Mouse (Mus musculus) MEL (cell line): ENCODE measurements around the gene Gm9964. TPM values are rescaled to one million over a fixed set of nuclear protein-coding genes. Genes with fewer than 3 reads are reported as not detected.

Experiments
- DNase-seq: peaks from one replicate; pipeline ENCODE4 v3.0.0; 2011; ENCODE audit warnings: low read depth, low spot score
- H3K27ac ChIP-seq: 2 replicates; pipeline ENCODE4 v1.5.1; 2012; ENCODE audit warnings: low read depth, mild to moderate bottlenecking, control low read depth, low read length, moderate library complexity; ENCODE audit not compliant: control insufficient read depth
- H3K27me3 ChIP-seq, 2 experiments: fragments of 150-350 bp in 1 of 2; sonication (generic) in 1 of 2; 2 replicates each; pipeline ENCODE4 v1.6.1; 2012; ENCODE audit warnings: low read length in 2 of 2, mild to moderate bottlenecking in 2 of 2, improper control_type of control experiment in 1 of 2, moderate library complexity in 1 of 2; ENCODE audit not compliant: insufficient read depth in 2 of 2, control insufficient read depth in 1 of 2
- H3K36me3 ChIP-seq, 2 experiments: 2 replicates each; pipeline ENCODE4 v1.6.1; 2012 to 2014; ENCODE audit warnings: low read length in 2 of 2, improper control_type of control experiment in 1 of 2, inconsistent platforms in 1 of 2, mild to moderate bottlenecking in 1 of 2; ENCODE audit not compliant: insufficient read depth in 2 of 2, control insufficient read depth in 1 of 2
- H3K4me1 ChIP-seq, 2 experiments: fragments of 150-350 bp in 1 of 2; sonication (generic) in 1 of 2; 2 replicates each; pipeline ENCODE4 v1.6.1; 2012; ENCODE audit warnings: low read length in 2 of 2, improper control_type of control experiment in 1 of 2, mild to moderate bottlenecking in 1 of 2; ENCODE audit not compliant: insufficient read depth in 2 of 2, control insufficient read depth in 1 of 2
- H3K4me3 ChIP-seq, 2 experiments: fragments of 150-350 bp in 1 of 2; sonication (generic) in 1 of 2; 2 replicates each; pipeline ENCODE4 v1.5.1; 2012; ENCODE audit warnings: low read depth in 2 of 2, low read length in 2 of 2, mild to moderate bottlenecking in 2 of 2, moderate library complexity in 2 of 2, control low read depth in 1 of 2, improper control_type of control experiment in 1 of 2; ENCODE audit not compliant: control insufficient read depth in 1 of 2, insufficient read depth in 1 of 2
- H3K79me2 ChIP-seq: 2 replicates; pipeline ENCODE4 v1.6.1; 2012; ENCODE audit warnings: mild to moderate bottlenecking, low read length, moderate library complexity; ENCODE audit not compliant: control insufficient read depth, poor library complexity, insufficient read depth
- H3K9ac ChIP-seq: 2 replicates; pipeline ENCODE4 v1.6.1; 2012; ENCODE audit warnings: low read depth, mild to moderate bottlenecking, control low read depth, low read length, moderate library complexity; ENCODE audit not compliant: control insufficient read depth, poor library complexity, severe bottlenecking
- H3K9me3 ChIP-seq: fragments of 150-350 bp; sonication (generic); replicated peaks from 2 replicates; pipeline ENCODE4 v1.6.1; 2012; ENCODE audit warnings: mild to moderate bottlenecking, low read length, improper control_type of control experiment, moderate library complexity; ENCODE audit not compliant: insufficient read depth
- CHD2 ChIP-seq: IDR thresholded peaks from 2 replicates; pipeline ENCODE4 v1.6.1; 2011; ENCODE audit warnings: low read length, improper control_type of control experiment
- CTCF ChIP-seq, 3 experiments: IDR thresholded peaks in 2 of 3; conservative IDR thresholded peaks in 1 of 3; 2 replicates each; pipeline ENCODE4 v1.5.1; 2011 to 2012; ENCODE audit warnings: low read length in 3 of 3, low read depth in 2 of 3, mild to moderate bottlenecking in 2 of 3, improper control_type of control experiment in 1 of 3, inconsistent platforms in 1 of 3, mixed read lengths in 1 of 3, moderate library complexity in 1 of 3; ENCODE audit not compliant: control insufficient read depth in 1 of 3, insufficient read depth in 1 of 3, poor library complexity in 1 of 3, severe bottlenecking in 1 of 3
- ELF1 ChIP-seq: IDR thresholded peaks from 2 replicates; pipeline ENCODE4 v1.6.1; 2014; ENCODE audit warnings: low read depth, mild to moderate bottlenecking, inconsistent platforms, low read length, improper control_type of control experiment, moderate library complexity
- EP300 ChIP-seq, 2 experiments: IDR thresholded peaks; 2 replicates each; pipeline ENCODE4 v1.6.1; 2011; ENCODE audit warnings: improper control_type of control experiment in 2 of 2, low read length in 2 of 2, low read depth in 1 of 2, mild to moderate bottlenecking in 1 of 2
- ETS1 ChIP-seq: IDR thresholded peaks from 2 replicates; pipeline ENCODE4 v1.6.1; 2012; ENCODE audit warnings: low read depth, mild to moderate bottlenecking, inconsistent platforms, low read length, improper control_type of control experiment, moderate library complexity
- GABPA ChIP-seq: IDR thresholded peaks from 2 replicates; pipeline ENCODE4 v1.6.1; 2012; ENCODE audit warnings: low read depth, mild to moderate bottlenecking, inconsistent platforms, low read length, improper control_type of control experiment, moderate library complexity
- GATA1 ChIP-seq: IDR thresholded peaks from 2 replicates; pipeline ENCODE4 v1.6.1; 2011; ENCODE audit warnings: low read depth, low read length, improper control_type of control experiment
- HCFC1 ChIP-seq: IDR thresholded peaks from 2 replicates; pipeline ENCODE4 v1.6.1; 2012; ENCODE audit warnings: low read depth, mild to moderate bottlenecking, inconsistent platforms, low read length, improper control_type of control experiment, moderate library complexity
- KAT2A ChIP-seq: conservative IDR thresholded peaks from 2 replicates; pipeline ENCODE4 v1.6.1; 2012; ENCODE audit warnings: low read depth, low read length, improper control_type of control experiment, inconsistent platforms
- MAFK ChIP-seq: IDR thresholded peaks from 2 replicates; pipeline ENCODE4 v1.6.1; 2011; ENCODE audit warnings: low read depth, mild to moderate bottlenecking, low read length, improper control_type of control experiment, borderline replicate concordance
- MAZ ChIP-seq: IDR thresholded peaks from 2 replicates; pipeline ENCODE4 v1.6.1; 2012; ENCODE audit warnings: low read depth, mild to moderate bottlenecking, inconsistent platforms, low read length, improper control_type of control experiment
- MEF2A ChIP-seq: IDR thresholded peaks from 2 replicates; pipeline ENCODE4 v1.6.1; 2014; ENCODE audit warnings: low read depth, mild to moderate bottlenecking, inconsistent platforms, low read length, improper control_type of control experiment; ENCODE audit not compliant: poor library complexity, insufficient replicate concordance, severe bottlenecking; ENCODE audit errors: extremely low read depth
- MXI1 ChIP-seq: IDR thresholded peaks from 2 replicates; pipeline ENCODE4 v1.6.1; 2011; ENCODE audit warnings: mild to moderate bottlenecking, low read depth, low read length, improper control_type of control experiment
- MYB ChIP-seq: IDR thresholded peaks from 2 replicates; pipeline ENCODE4 v1.6.1; 2011; ENCODE audit warnings: mild to moderate bottlenecking, low read depth, low read length, improper control_type of control experiment
- MYC ChIP-seq: IDR thresholded peaks from 2 replicates; pipeline ENCODE4 v1.6.1; 2011; ENCODE audit warnings: low read depth, mild to moderate bottlenecking, low read length, improper control_type of control experiment, moderate library complexity
- NRF1 ChIP-seq: IDR thresholded peaks from 2 replicates; pipeline ENCODE4 v1.6.1; 2014; ENCODE audit warnings: low read depth, mild to moderate bottlenecking, inconsistent platforms, low read length, improper control_type of control experiment, moderate library complexity; ENCODE audit not compliant: poor library complexity, insufficient read depth, severe bottlenecking
- POLR2A ChIP-seq, 2 experiments: IDR thresholded peaks; 2 replicates each; pipeline ENCODE4 v1.6.1; 2011 to 2012; ENCODE audit warnings: low read length in 2 of 2, mild to moderate bottlenecking in 2 of 2, control low read depth in 1 of 2, improper control_type of control experiment in 1 of 2, low read depth in 1 of 2, moderate library complexity in 1 of 2; ENCODE audit not compliant: control insufficient read depth in 1 of 2, insufficient read depth in 1 of 2, poor library complexity in 1 of 2
- POLR2AphosphoS5 ChIP-seq: IDR thresholded peaks from 2 replicates; pipeline ENCODE4 v1.6.1; 2012; ENCODE audit warnings: low read depth, borderline replicate concordance, mild to moderate bottlenecking, inconsistent platforms, low read length, moderate library complexity, mixed read lengths
- RAD21 ChIP-seq: IDR thresholded peaks from 2 replicates; pipeline ENCODE4 v1.6.1; 2011; ENCODE audit warnings: mild to moderate bottlenecking, low read depth, low read length, improper control_type of control experiment
- RCOR1 ChIP-seq: IDR thresholded peaks from 2 replicates; pipeline ENCODE4 v1.6.1; 2012; ENCODE audit warnings: low read depth, mild to moderate bottlenecking, inconsistent platforms, low read length, improper control_type of control experiment
- SMC3 ChIP-seq: IDR thresholded peaks from 2 replicates; pipeline ENCODE4 v1.6.1; 2011; ENCODE audit warnings: low read depth, low read length, improper control_type of control experiment
- TBP ChIP-seq: IDR thresholded peaks from 2 replicates; pipeline ENCODE4 v1.8.0; 2011; ENCODE audit warnings: low read depth, low read length, improper control_type of control experiment
- TCF12 ChIP-seq: IDR thresholded peaks from 2 replicates; pipeline ENCODE4 v1.6.1; 2014; ENCODE audit warnings: low read depth, mild to moderate bottlenecking, inconsistent platforms, low read length, improper control_type of control experiment, moderate library complexity
- UBTF ChIP-seq: IDR thresholded peaks from 2 replicates; pipeline ENCODE4 v1.6.1; 2012; ENCODE audit warnings: low read depth, mild to moderate bottlenecking, inconsistent platforms, low read length, improper control_type of control experiment, moderate library complexity, borderline replicate concordance; ENCODE audit not compliant: insufficient read depth
- USF2 ChIP-seq, 2 experiments: IDR thresholded peaks; 2 replicates each; pipeline ENCODE4 v1.6.1; 2011 to 2012; ENCODE audit warnings: improper control_type of control experiment in 2 of 2, low read length in 2 of 2, borderline replicate concordance in 1 of 2, inconsistent platforms in 1 of 2, low read depth in 1 of 2, mild to moderate bottlenecking in 1 of 2; ENCODE audit not compliant: insufficient read depth in 1 of 2
- ZC3H11A ChIP-seq: IDR thresholded peaks from 2 replicates; pipeline ENCODE4 v1.6.1; 2012; ENCODE audit warnings: low read depth, mild to moderate bottlenecking, inconsistent platforms, low read length, improper control_type of control experiment
- ZKSCAN1 ChIP-seq: IDR thresholded peaks from 2 replicates; pipeline ENCODE4 v1.6.1; 2012; ENCODE audit warnings: low read depth, mild to moderate bottlenecking, inconsistent platforms, low read length, improper control_type of control experiment, moderate library complexity
- ZNF384 ChIP-seq: IDR thresholded peaks from 2 replicates; pipeline ENCODE4 v1.6.1; 2012; ENCODE audit warnings: low read depth, mild to moderate bottlenecking, inconsistent platforms, low read length, improper control_type of control experiment
- polyA plus RNA-seq, 2 experiments: library from polyadenylated mRNA; stranded (reverse) in 1 of 2; unstranded in 1 of 2; fragments of >175 nt in 1 of 2; fragments of >200 nt in 1 of 2; gene quantifications; 2 replicates each; pipeline versions ENCODE4 v1.2.1 to v1.2.4; 2012; ENCODE audit warnings: low replicate concordance in 2 of 2, low read depth in 1 of 2; ENCODE audit not compliant: insufficient read length in 2 of 2, insufficient read depth in 1 of 2, missing spikeins in 1 of 2
- total RNA-seq: library from RNA; depleted of rRNA; stranded (reverse); fragments of 300-350 nt; gene quantifications from 2 replicates; pipeline ENCODE4 v1.2.3, GENCODE M21; 2012

Gene Gm9964
- total and polyA plus RNA-seq, 3 experiments: not detected

DNA sequence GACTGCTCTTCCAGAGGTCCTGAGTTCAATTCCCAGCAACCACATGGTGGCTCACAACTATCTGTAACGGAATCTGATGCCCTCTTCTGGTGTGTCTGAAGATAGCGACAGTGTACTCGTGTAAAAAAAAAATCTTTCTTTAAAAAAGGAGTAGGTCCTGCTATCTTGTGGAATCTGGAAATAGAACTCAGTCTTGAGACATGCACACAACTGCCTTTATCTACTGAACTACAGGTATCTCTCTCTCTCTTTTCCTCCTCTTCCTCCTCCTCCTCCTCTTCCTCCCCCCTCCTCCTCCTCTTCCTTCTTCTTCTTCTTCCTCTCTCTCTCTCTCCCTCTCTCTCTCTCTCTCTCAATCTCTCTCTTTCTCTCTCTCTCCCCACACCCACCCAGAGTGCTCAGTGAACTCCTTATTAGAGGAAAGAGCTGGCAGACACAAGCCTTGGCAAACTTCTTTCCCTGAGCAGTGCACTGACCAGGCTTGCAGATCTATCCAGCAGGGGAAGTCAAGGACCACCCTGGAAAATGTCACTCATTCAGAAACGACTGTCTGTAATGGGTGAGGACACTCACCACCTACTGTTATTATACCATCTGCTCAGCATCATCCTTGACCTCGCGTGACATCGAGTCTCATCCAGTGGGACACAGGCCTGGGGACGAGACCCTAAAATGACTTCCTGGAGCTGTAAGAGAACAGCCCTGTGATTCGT is 3.2 kb upstream of the Gm9964 start:
- no peak overlapping the region for H3K9ac ChIP-seq
- H3K36me3 ChIP-seq: peaks cover 0 to 26% of the 10 kb centered on the region in 2 experiments; a peak in 2 of 4 replicates
- DNase-seq: no peak
- H3K27ac ChIP-seq: no peak overlapping the region
- no peak overlapping the region for H3K4me3 ChIP-seq
- H3K27me3 ChIP-seq: no peaks in the 10 kb centered on the region
- H3K4me1 ChIP-seq: peaks cover 22 to 40% of the 10 kb centered on the region in 2 experiments
- H3K9me3 ChIP-seq: no peaks in the 10 kb centered on the region
- TF ChIP-seq CTCF (IDR thresholded peaks at IDR 0.05 in 2 of 3, conservative IDR thresholded peaks at IDR 0.05 in 1 of 3; ENCODE audit: control insufficient read depth in 1 of 3, insufficient read depth in 1 of 3, low read depth in 2 of 3, low read length in 3 of 3, poor library complexity in 1 of 3, severe bottlenecking in 1 of 3) (peak in 2 of 3 experiments; percentile 19 to 38; a peak in 4 of 6 replicates), GATA1 (peak; percentile 62), RCOR1 (peak; percentile 43; the same call in 1 of the 2 replicates), TBP (0 out of 2 replicates have a peak, but pooled peaks have one; percentile 1), MYB (no peak), ZNF384 (peak; percentile 63), MAFK (no peak), MAZ (peak; percentile 35; the same call in 1 of the 2 replicates), TCF12 (peak; percentile 54; the same call in 1 of the 2 replicates), POLR2A (IDR thresholded peaks at IDR 0.05; ENCODE audit: control insufficient read depth in 1 of 2, insufficient read depth in 1 of 2, low read depth in 1 of 2, low read length in 2 of 2, poor library complexity in 1 of 2) (no peak), ZC3H11A (no peak), MYC (0 out of 2 replicates have a peak, but pooled peaks have one; percentile 26), EP300 (IDR thresholded peaks at IDR 0.05; ENCODE audit: low read depth in 1 of 2, low read length in 2 of 2) (peak; percentile 60 to 67)
- TF ChIP-seq, all 39 proteins: peak for 9
- H3K79me2 ChIP-seq: no peaks in the 10 kb centered on the region

DNA sequence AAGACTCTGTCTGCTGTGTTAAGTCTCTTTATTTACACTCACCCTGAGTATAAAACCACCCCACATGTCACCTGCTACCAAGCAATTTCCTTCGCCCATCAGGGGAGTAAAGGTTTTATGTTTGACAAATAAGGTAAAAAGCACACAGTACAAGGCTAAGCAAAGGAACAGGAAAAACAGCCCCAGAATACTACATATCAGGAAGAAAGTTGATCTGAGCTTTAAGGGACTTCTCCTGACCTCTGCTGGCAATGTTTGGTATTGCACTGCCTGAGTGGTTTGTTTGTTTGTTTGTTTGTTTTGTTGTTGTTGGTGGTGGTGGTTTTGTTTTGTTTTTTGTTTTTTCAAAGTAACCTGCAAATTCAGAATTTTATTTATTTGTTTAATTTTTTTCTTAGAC is 539 bp downstream of the Gm9964 start:
- peak; percentile 79 for DNase-seq
- Histone ChIP-seq H3K9me3 (no peaks in the 10 kb centered on the region), H3K36me3 (peaks cover 0 to 16% of the 10 kb centered on the region in 2 experiments; a peak in 2 of 4 replicates), H3K27me3 (no peaks in the 10 kb centered on the region), H3K9ac (no peak overlapping the region), H3K27ac (no peak overlapping the region), H3K4me1 (peaks cover 18 to 25% of the 10 kb centered on the region in 2 experiments), H3K79me2 (no peaks in the 10 kb centered on the region), H3K4me3 (no peak overlapping the region)
- TF ChIP-seq TCF12 (no peak), RCOR1 (no peak), USF2 (IDR thresholded peaks at IDR 0.05; ENCODE audit: borderline replicate concordance in 1 of 2, insufficient read depth in 1 of 2, low read depth in 1 of 2, low read length in 2 of 2) (no peak), HCFC1 (peak; percentile 39; the same call in 1 of the 2 replicates), MEF2A (no peak), ETS1 (no peak), UBTF (no peak), ELF1 (peak; percentile 54; the same call in 1 of the 2 replicates), GATA1 (no peak), SMC3 (peak; percentile 92), KAT2A (no peak), MXI1 (no peak), NRF1 (no peak), CTCF (IDR thresholded peaks at IDR 0.05 in 2 of 3, conservative IDR thresholded peaks at IDR 0.05 in 1 of 3; ENCODE audit: control insufficient read depth in 1 of 3, insufficient read depth in 1 of 3, low read depth in 2 of 3, low read length in 3 of 3, poor library complexity in 1 of 3, severe bottlenecking in 1 of 3) (peak; percentile 59 to 99 (median 98)), ZKSCAN1 (no peak), POLR2AphosphoS5 (no peak), CHD2 (no peak), GABPA (no peak), RAD21 (peak; percentile 96), ZNF384 (no peak)
